Mouse (Mus musculus) neural tube, embryonic 10.5 days (tissue): ENCODE data around the gene Med7.
A peak's percentile ranks its signal among the peaks of the same experiment; 100 is the strongest.

ENCODE experiments used
- DNase-seq: peaks from one replicate; pipeline ENCODE4 v3.0.0-alpha.2; 2017; ENCODE audit warnings: low spot score; ENCODE audit errors: extremely low spot score

Med7 gene

DNA sequence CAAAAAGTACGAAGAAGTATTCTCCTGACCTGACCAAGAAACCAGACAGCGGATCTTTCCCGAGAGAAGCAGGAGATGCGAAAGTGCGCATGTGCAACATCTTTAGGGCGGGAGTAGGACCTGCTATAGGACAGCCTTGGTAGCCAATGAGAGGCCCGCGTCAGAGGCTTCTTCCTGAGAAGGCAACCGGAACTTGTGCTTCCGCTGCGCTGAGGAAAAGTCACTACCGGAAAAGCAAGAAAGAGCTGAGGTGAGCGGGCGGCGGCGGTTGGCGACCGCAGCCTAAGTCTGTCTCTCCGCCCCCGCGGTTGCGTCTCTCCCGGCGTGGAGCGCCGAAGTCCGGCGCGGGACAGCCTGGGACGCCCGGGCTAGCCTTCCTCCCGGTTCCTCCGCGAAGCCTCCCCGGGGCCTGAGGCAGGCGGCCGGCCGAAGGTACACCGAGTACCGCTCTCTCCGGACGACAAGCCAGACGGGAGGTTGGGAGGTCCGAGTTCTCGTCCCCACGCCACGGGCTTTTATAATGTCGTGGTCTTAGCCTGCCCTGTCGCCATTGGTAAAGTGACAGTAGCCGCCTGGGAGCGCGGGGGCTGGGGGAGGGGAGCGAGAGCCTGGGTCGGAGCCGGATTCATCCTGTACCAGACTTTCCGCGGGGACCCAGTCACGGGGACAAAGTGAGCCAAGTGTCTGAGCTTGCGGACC, at the start of gene Med7:
TSS of gene Med7 (plus strand) at position 166 of the 699 bp plus-strand sequence.
- DNase-seq, result peak; percentile 90

GRCm38 (mm10) chr11:46387061-46387460, 49.7 kb upstream of the Med7 start:
- no peak for DNase-seq

DNA sequence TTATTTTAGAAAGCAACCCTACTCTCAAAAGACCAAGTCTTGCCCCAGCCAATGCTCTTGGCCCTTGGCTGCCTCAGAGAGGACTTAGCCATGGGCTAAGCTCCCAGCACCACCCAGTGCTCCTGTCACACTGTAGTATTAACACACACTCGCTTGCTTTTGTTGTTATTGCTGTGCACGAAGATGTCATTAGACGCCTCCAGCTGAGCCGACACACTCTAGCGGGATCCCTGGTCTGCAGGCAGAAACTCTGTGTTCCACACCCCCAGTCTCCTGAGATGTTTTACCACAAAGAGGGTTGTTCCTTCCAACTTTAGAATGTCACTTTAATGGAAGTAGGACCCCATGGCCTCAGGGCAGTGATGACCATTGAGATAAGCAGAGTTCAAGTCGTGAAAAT, 48.3 kb upstream of the Med7 start:
- DNase-seq, result no peak

- DNase-seq, result no peak
Measured at GRCm38 (mm10) chr11:46389336-46390117, 47.2 kb upstream of the Med7 start, which contains the start of gene Itk. Gene Itk, minus strand, starts transcription at chr11:46389515.

DNA sequence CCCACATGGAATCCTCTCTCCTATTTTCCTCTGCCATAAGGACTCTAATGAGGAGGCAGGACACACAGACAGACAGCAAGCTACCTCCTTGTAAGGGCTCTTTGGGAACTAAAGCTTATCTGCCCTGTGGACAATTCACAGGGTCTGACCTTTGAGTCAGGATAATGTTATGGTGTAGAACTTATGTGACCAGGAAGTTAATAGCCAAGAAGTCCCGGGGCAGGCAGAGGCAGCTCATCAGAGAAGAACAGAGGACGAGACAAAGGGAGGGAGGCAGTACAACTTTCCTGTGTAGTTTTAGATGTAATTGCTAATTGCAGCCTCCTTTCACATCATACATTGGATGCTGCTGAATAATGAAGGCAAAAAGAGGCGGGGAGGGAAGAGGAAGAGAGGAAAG, 46.1 kb upstream of the Med7 start:
- DNase-seq, result no peak

- no peak for DNase-seq
Measured at GRCm38 (mm10) chr11:46392890-46393289, 43.8 kb upstream of the Med7 start.

- DNase-seq, result no peak
Measured at GRCm38 (mm10) chr11:46393413-46393812, 43.3 kb upstream of the Med7 start.

- no peak for DNase-seq
Measured at GRCm38 (mm10) chr11:46395088-46395487, 41.6 kb upstream of the Med7 start.

- no peak for DNase-seq
Measured at GRCm38 (mm10) chr11:46395698-46396097, 41.0 kb upstream of the Med7 start.

- no peak for DNase-seq
Measured at GRCm38 (mm10) chr11:46396167-46396859, 40.4 kb upstream of the Med7 start, which contains the start of gene Fam71b. Gene Fam71b, plus strand, starts transcription at chr11:46396559.

GRCm38 (mm10) chr11:46396860-46397179, 39.9 kb upstream of the Med7 start:
- DNase-seq, result no peak

DNA sequence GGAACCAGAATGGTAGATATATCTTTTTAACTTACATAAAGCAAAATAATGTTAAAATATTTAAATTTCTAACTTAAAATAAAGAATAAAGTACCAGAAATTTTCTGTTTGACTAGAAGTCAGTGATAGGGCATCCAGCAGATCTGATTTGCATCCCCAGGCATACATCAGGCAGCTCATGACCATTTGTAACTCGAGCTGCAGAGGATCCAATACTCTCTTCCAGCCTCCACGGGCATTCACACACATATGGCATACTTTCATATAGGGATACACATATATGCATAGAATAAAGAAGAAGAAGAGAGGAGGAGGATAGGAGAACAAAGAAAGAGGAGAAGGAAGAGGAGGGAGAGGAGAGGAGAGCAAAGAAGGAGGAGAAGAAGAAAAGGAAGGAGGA, 38.8 kb upstream of the Med7 start:
- no peak for DNase-seq

- DNase-seq, result no peak
Measured at GRCm38 (mm10) chr11:46398473-46398872, 38.3 kb upstream of the Med7 start.

DNA sequence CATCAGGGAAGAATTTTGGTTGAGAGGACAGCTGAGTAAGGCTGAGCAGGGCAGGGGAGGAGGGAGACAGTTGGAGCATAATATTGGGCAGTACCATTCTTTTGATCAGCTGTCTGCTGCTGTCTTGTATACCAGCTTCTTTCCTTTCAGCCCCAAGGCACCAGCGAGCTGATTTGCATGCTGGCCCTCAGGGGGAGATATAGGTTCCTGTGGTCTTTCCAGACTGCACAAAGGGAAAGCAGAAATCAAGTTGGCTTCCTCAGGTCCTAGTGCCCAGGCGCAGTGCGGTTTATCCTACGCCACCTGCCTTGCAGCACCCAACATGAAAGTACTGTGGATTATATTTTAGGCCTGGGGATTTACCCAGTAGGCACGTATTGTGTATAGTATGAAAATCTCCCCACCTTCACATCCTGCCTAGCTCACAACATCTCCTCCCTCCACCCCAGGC, 37.8 kb upstream of the Med7 start:
- no peak for DNase-seq

GRCm38 (mm10) chr11:46401555-46401954, 35.2 kb upstream of the Med7 start:
- no peak for DNase-seq

- no peak for DNase-seq
Measured at GRCm38 (mm10) chr11:46404986-46405385, 31.7 kb upstream of the Med7 start.

GRCm38 (mm10) chr11:46406721-46407120, 30.0 kb upstream of the Med7 start:
- no peak for DNase-seq

DNA sequence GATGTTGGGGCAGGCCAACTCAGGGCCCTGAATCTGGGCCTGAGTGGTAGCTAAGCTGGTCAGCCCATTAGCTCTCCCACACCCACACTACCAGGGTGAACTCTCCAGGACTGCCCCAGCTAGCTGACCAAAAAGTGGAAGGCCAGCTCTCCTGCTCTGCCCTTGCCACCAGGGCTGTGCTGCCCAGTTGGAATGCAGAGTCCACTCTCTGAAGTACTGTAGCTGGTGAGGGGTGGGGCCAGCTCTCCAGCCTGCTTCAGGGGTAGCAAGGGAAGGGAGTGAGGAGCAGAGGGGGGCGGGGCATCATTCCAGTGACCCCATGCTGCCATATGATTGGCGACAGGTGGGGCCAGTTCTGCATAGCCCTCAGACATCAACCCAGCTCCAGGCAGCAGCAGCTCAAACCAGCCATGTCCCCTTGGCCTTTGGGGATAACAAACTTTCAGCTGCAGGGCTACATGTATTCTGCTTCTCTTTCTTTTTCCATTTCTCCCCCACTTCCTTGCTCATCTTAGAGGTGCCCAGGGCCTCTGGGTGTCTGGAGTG, 26.6 kb upstream of the Med7 start:
- no peak for DNase-seq

- no peak for DNase-seq
Measured at GRCm38 (mm10) chr11:46418438-46418837, 18.3 kb upstream of the Med7 start.

GRCm38 (mm10) chr11:46418860-46419259, 17.9 kb upstream of the Med7 start:
- no peak for DNase-seq

DNA sequence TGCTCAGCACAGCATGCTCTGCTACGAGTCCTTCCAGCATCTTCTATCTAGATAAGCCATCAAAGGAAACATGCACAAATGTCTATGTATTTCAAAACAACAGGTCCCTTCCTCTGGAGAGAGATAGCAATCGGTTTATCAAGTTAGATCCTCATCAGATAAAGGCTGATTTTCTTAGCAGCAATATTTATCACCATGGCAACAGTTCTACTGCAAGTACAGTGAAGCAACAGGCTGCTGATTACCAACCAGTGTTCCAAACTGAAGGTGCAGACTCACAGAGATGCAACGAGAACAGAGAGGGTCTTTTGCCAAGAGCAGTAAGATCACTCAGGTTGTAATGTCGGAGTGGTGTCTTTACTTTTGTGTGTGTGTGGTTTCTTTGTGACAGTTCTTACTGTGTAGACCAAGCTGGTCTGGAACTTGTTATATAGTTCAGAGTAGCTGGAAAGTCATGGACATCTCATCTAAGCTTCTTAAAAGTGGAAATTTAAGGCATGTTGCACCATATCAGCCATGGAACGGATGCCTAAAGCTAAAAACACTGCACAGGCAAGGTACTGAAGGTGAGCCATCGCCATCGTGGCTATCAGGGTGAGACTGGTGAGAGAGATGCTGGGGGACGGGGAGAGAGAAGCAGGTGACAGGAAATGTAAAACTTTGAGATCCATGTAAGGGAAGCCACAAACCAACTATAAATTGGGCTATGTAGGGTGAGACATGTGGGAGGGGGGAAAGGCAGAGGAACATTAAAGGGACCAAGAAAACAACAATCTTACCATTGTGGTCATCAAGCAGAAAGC, 15.4 kb upstream of the Med7 start:
- no peak for DNase-seq
